Mouse (Mus musculus) yolk sac, embryonic 10.5 days (tissue): ENCODE measurements at regions not wholly inside any gene's neighbourhood (a gene's known extent, or its start where the extent isn't known, plus 50 kb on each side); places are given as distances from the start of the nearest gene placed in this dataset.
A peak's percentile ranks its signal among the peaks of the same experiment; 100 is the strongest.

Experiments used
- DNase-seq: peaks from one replicate; pipeline ENCODE4 v3.0.0-alpha.2; 2017; ENCODE audit warnings: low spot score

GRCm38 (mm10) chr9:46457945-46458344, 138.2 kb upstream of the 4931429L15Rik start:
- DNase-seq, result no peak

- DNase-seq, result no peak
Observed at GRCm38 (mm10) chr9:46454807-46455610, 135.2 kb upstream of the 4931429L15Rik start.

GRCm38 (mm10) chr9:46443191-46444095, 123.7 kb upstream of the 4931429L15Rik start:
- no peak for DNase-seq

- DNase-seq, result no peak
Observed at GRCm38 (mm10) chr9:46442739-46443181, 123.0 kb upstream of the 4931429L15Rik start.

GRCm38 (mm10) chr9:46440226-46440625, 120.4 kb upstream of the 4931429L15Rik start:
- DNase-seq, result no peak

GRCm38 (mm10) chr9:46434700-46435099, 114.9 kb upstream of the 4931429L15Rik start:
- DNase-seq, result no peak

- DNase-seq, result no peak
Observed at GRCm38 (mm10) chr9:46433716-46434115, 113.9 kb upstream of the 4931429L15Rik start.

- DNase-seq, result no peak
Observed at GRCm38 (mm10) chr9:46431053-46431452, 111.3 kb upstream of the 4931429L15Rik start.

- no peak for DNase-seq
Observed at GRCm38 (mm10) chr9:46423184-46423967, 103.6 kb upstream of the 4931429L15Rik start.

- no peak for DNase-seq
Observed at GRCm38 (mm10) chr9:46421688-46422274, 102.0 kb upstream of the 4931429L15Rik start.

- DNase-seq, result no peak
Observed at GRCm38 (mm10) chr9:46411686-46412085, 91.9 kb upstream of the 4931429L15Rik start.

GRCm38 (mm10) chr9:46408776-46409175, 89.0 kb upstream of the 4931429L15Rik start:
- DNase-seq, result no peak

- no peak for DNase-seq
Observed at GRCm38 (mm10) chr9:46406606-46407005, 86.8 kb upstream of the 4931429L15Rik start.

GRCm38 (mm10) chr9:46396591-46396990, 76.8 kb upstream of the 4931429L15Rik start:
- no peak for DNase-seq

- DNase-seq, result no peak
Observed at GRCm38 (mm10) chr9:46395156-46395765, 75.5 kb upstream of the 4931429L15Rik start.

GRCm38 (mm10) chr9:46394239-46394638, 74.5 kb upstream of the 4931429L15Rik start:
- DNase-seq, result no peak

GRCm38 (mm10) chr9:46392641-46393321, 73.0 kb upstream of the 4931429L15Rik start:
- peak; percentile 32 for DNase-seq

GRCm38 (mm10) chr9:46389741-46390140, 70.0 kb upstream of the 4931429L15Rik start:
- DNase-seq, result no peak

GRCm38 (mm10) chr9:46388677-46389676, 69.2 kb upstream of the 4931429L15Rik start:
- DNase-seq, result no peak
